Mouse (Mus musculus) telencephalon, adult 2 months (tissue): ENCODE data around the gene Nr2c1.

Experiments
- DNase-seq: peaks from one replicate; pipeline ENCODE4 v3.0.0-alpha.2; 2011; ENCODE audit warnings: low read depth, low spot score

Nr2c1 gene

GRCm38 (mm10) chr10:94147756-94148531, at the start of gene Nr2c1:
Gene Nr2c1 (plus strand): TSS chr10:94148023.
- peak; percentile 81 for DNase-seq

- no peak for DNase-seq
Observed at GRCm38 (mm10) chr10:94098100-94098499, 49.7 kb upstream of the Nr2c1 start.

- no peak for DNase-seq
Observed at GRCm38 (mm10) chr10:94105498-94105897, 42.3 kb upstream of the Nr2c1 start.

GRCm38 (mm10) chr10:94107168-94107567, 40.7 kb upstream of the Nr2c1 start:
- DNase-seq, result no peak

- DNase-seq, result no peak
Observed at GRCm38 (mm10) chr10:94107607-94108006, 40.2 kb upstream of the Nr2c1 start.

- no peak for DNase-seq
Observed at GRCm38 (mm10) chr10:94108791-94109190, 39.0 kb upstream of the Nr2c1 start.

- no peak for DNase-seq
Observed at GRCm38 (mm10) chr10:94110834-94111754, 36.7 kb upstream of the Nr2c1 start.

- DNase-seq, result no peak
Observed at GRCm38 (mm10) chr10:94112207-94112606, 35.6 kb upstream of the Nr2c1 start.

GRCm38 (mm10) chr10:94115893-94116599, 31.8 kb upstream of the Nr2c1 start:
- peak; percentile 36 for DNase-seq

GRCm38 (mm10) chr10:94116781-94117340, 31.0 kb upstream of the Nr2c1 start:
- no peak for DNase-seq

- no peak for DNase-seq
Observed at GRCm38 (mm10) chr10:94117916-94118315, 29.9 kb upstream of the Nr2c1 start.

GRCm38 (mm10) chr10:94118993-94119392, 28.8 kb upstream of the Nr2c1 start:
- no peak for DNase-seq

- no peak for DNase-seq
Observed at GRCm38 (mm10) chr10:94120676-94121075, 27.1 kb upstream of the Nr2c1 start.

- no peak for DNase-seq
Observed at GRCm38 (mm10) chr10:94122595-94122994, 25.2 kb upstream of the Nr2c1 start.

- DNase-seq, result no peak
Observed at GRCm38 (mm10) chr10:94123581-94123980, 24.2 kb upstream of the Nr2c1 start.

- DNase-seq, result no peak
Observed at GRCm38 (mm10) chr10:94124376-94124775, 23.4 kb upstream of the Nr2c1 start.

GRCm38 (mm10) chr10:94129680-94130119, 18.1 kb upstream of the Nr2c1 start:
- peak; percentile 94 for DNase-seq

- DNase-seq, result no peak
Observed at GRCm38 (mm10) chr10:94133081-94133480, 14.7 kb upstream of the Nr2c1 start.

GRCm38 (mm10) chr10:94133674-94134073, 14.1 kb upstream of the Nr2c1 start:
- peak; percentile 44 for DNase-seq

- peak; percentile 45 for DNase-seq
Observed at GRCm38 (mm10) chr10:94134535-94135390, 13.1 kb upstream of the Nr2c1 start.
